Mouse (Mus musculus) intestine, embryonic 14.5 days (tissue): ENCODE results near the gene Naa30. TPM values are rescaled to one million over a fixed set of nuclear protein-coding genes. Genes with fewer than 3 reads are reported as not detected.
"Not testable (repeated sequence)": the region's sequence is repeated elsewhere in the genome, so short reads cannot be mapped to it uniquely, and the experiment has no call there.

ENCODE experiments used
- ATAC-seq: fragments of 200-750 bp; cut with Nextera tagmentation; replicated peaks from 2 replicates; pipeline ENCODE4 v1.8.0; 2017; ENCODE audit warnings: low read depth, moderate number of reproducible peaks, moderate TSS enrichment, moderate library complexity; ENCODE audit not compliant: low FRiP score, low TSS enrichment
- DNase-seq: peaks from one replicate; pipeline ENCODE4 v3.0.0-alpha.2; 2018; ENCODE audit warnings: low spot score
- H3K27ac ChIP-seq: fragments of 300-500 bp; sonication (generic); 2 replicates; pipeline ENCODE4 v1.5.1; 2014; ENCODE audit warnings: low read depth, mild to moderate bottlenecking, control low read depth
- H3K27me3 ChIP-seq: fragments of 300-500 bp; sonication (generic); replicated peaks from 2 replicates; pipeline ENCODE4 v1.6.1; 2014; ENCODE audit warnings: low read length, control low read depth; ENCODE audit not compliant: control insufficient read depth, insufficient read depth
- H3K36me3 ChIP-seq: fragments of 300-500 bp; sonication (generic); 2 replicates; pipeline ENCODE4 v1.6.1; 2014; ENCODE audit warnings: low read length, control low read depth; ENCODE audit not compliant: control insufficient read depth, insufficient read depth
- H3K4me1 ChIP-seq: fragments of 300-500 bp; sonication (generic); replicated peaks from 2 replicates; pipeline ENCODE4 v1.6.1; 2014; ENCODE audit warnings: low read length, control low read depth, mixed read lengths; ENCODE audit not compliant: control insufficient read depth, insufficient read depth
- H3K4me2 ChIP-seq: fragments of 300-500 bp; sonication (generic); 2 replicates; pipeline ENCODE4 v1.6.1; 2014; ENCODE audit warnings: low read length
- H3K4me3 ChIP-seq: fragments of 300-500 bp; sonication (generic); 2 replicates; pipeline ENCODE4 v1.5.1; 2014; ENCODE audit warnings: low read depth, low read length, control low read depth, mixed read lengths
- H3K9ac ChIP-seq: fragments of 300-500 bp; sonication (generic); 2 replicates; pipeline ENCODE4 v1.6.1; 2014; ENCODE audit warnings: mild to moderate bottlenecking, low read length
- H3K9me3 ChIP-seq: fragments of 300-500 bp; sonication (generic); 2 replicates; pipeline ENCODE4 v1.6.1; 2016; ENCODE audit warnings: low read length, control low read depth; ENCODE audit not compliant: control insufficient read depth
- WGBS: fragments of 180-500 bp; shearing (Covaris S2); extraction: QIAGEN DNeasy Blood & Tissue Kit; methylation state at CpG from one replicate; pipeline ENCODE4 v1.1.7; 2014; 5-methylcytosine and 5-hydroxymethylcytosine counted together
- polyA plus RNA-seq: library from polyadenylated mRNA; unstranded; fragments of >200 nt; fragmentation: Nextera tagmentation; extraction: Ambion mirVana; gene quantifications from 2 replicates; pipeline ENCODE4 v1.2.1, GENCODE M21; 2014

Gene Naa30
- polyA plus RNA-seq, 1 experiment from 2014 or later = 11.5 TPM

GRCm38 (mm10) chr14:49210215-49210614, 38.2 kb downstream of the Naa30 start:
- H3K4me3 ChIP-seq, H3K36me3 ChIP-seq, H3K9ac ChIP-seq, H3K27me3 ChIP-seq, DNase-seq, H3K9me3 ChIP-seq, H3K4me2 ChIP-seq, H3K27ac ChIP-seq, ATAC-seq, H3K4me1 ChIP-seq: not testable (repeated sequence)
- WGBS = 79% methylated on average over 3 of the region's 3 CpGs

- no peak overlapping the region for H3K4me3 ChIP-seq
- H3K9ac ChIP-seq = no peak overlapping the region
- DNase-seq = no peak
- H3K4me2 ChIP-seq = no peak overlapping the region
- no peaks in the 10 kb centered on the region for H3K27me3 ChIP-seq
- H3K27ac ChIP-seq = no peak overlapping the region
- H3K9me3 ChIP-seq = no peaks in the 10 kb centered on the region
- 70% methylated on average over 7 of the region's 7 CpGs for WGBS
- H3K4me1 ChIP-seq = no peaks in the 10 kb centered on the region
- H3K36me3 ChIP-seq = no peaks in the 10 kb centered on the region
- ATAC-seq = no peak
These were observed 46.7 kb downstream of the Naa30 start for GRCm38 (mm10) chr14:49218677-49219076.

- not testable (repeated sequence) for ATAC-seq, H3K4me1 ChIP-seq, H3K27ac ChIP-seq, H3K9me3 ChIP-seq, DNase-seq, H3K9ac ChIP-seq, H3K4me2 ChIP-seq, H3K27me3 ChIP-seq, H3K36me3 ChIP-seq, H3K4me3 ChIP-seq
- 85% methylated on average over 4 of the region's 4 CpGs for WGBS
These were observed 47.5 kb downstream of the Naa30 start for GRCm38 (mm10) chr14:49219466-49220022.

- ATAC-seq (no peak), DNase-seq (no peak)
- H3K4me3 ChIP-seq = no peak overlapping the region
- H3K36me3 ChIP-seq = no peaks in the 10 kb centered on the region
- no peaks in the 10 kb centered on the region for H3K4me1 ChIP-seq
- WGBS = 91% methylated on average over 2 of the region's 2 CpGs
- no peak overlapping the region for H3K27ac ChIP-seq
- H3K4me2 ChIP-seq = no peak overlapping the region
- no peaks in the 10 kb centered on the region for H3K9me3 ChIP-seq
- no peak overlapping the region for H3K9ac ChIP-seq
- no peaks in the 10 kb centered on the region for H3K27me3 ChIP-seq
These were observed 49.7 kb downstream of the Naa30 start for GRCm38 (mm10) chr14:49221771-49222170.

DNA sequence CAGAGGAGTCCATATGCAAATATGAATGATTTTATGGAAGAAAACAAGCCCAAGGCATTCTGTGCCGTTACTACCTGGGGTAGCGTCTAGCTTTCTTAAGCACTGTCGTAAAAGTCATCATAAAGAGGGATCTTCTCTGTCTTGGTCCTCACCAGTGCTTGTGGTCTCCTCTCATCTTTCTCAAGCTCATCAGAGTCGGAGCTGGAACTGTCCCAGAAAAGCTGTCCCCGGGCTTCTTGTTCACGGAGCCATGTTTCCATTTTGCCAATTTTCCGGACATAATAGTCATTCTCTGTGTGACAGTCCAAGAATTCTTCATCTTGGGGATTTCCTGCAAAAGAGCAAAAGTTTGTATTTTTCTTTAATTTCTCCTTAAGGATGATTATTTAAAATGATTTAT, 54.4 kb downstream of the Naa30 start:
- H3K4me2 ChIP-seq = no peak overlapping the region
- H3K27me3 ChIP-seq = no peaks in the 10 kb centered on the region
- no peaks in the 10 kb centered on the region for H3K36me3 ChIP-seq
- H3K9ac ChIP-seq = no peak overlapping the region
- DNase-seq (no peak), ATAC-seq (no peak)
- no peak overlapping the region for H3K4me3 ChIP-seq
- WGBS = 84% methylated on average over 7 of the region's 7 CpGs
- H3K9me3 ChIP-seq = no peaks in the 10 kb centered on the region
- H3K4me1 ChIP-seq = no peaks in the 10 kb centered on the region
- H3K27ac ChIP-seq = no peak overlapping the region

DNA sequence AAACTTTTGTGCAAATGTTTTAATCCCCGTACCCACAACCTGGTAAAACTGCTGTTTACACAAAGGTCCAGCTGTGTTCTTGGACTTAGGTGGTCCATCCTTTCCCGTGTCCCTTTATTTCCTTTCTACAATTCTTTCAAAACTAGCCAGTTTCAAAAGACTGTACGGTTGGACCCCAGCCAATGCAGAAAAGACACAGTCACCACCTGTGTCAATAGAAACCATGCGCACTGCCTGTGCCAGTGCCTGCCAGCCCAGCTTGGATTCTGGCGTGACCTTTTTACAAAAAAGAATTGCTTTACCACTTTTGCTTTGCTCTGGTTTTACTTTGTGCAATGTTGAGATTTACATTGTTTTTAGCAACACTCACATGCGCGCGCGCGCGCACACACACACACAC, 55.0 kb downstream of the Naa30 start:
- no peak overlapping the region for H3K9ac ChIP-seq
- H3K4me1 ChIP-seq = no peaks in the 10 kb centered on the region
- no peak overlapping the region for H3K4me2 ChIP-seq
- no peaks in the 10 kb centered on the region for H3K27me3 ChIP-seq
- no peaks in the 10 kb centered on the region for H3K9me3 ChIP-seq
- no peaks in the 10 kb centered on the region for H3K36me3 ChIP-seq
- no peak for ATAC-seq
- H3K4me3 ChIP-seq = no peak overlapping the region
- WGBS = 84% methylated on average over 11 of the region's 11 CpGs
- DNase-seq = no peak
- H3K27ac ChIP-seq = no peak overlapping the region

GRCm38 (mm10) chr14:49231845-49232244, 59.8 kb downstream of the Naa30 start:
- H3K4me3 ChIP-seq = no peak overlapping the region
- no peak overlapping the region for H3K4me2 ChIP-seq
- WGBS = 79% methylated on average over 3 of the region's 3 CpGs
- H3K27me3 ChIP-seq = no peaks in the 10 kb centered on the region
- H3K36me3 ChIP-seq = no peaks in the 10 kb centered on the region
- DNase-seq (no peak), ATAC-seq (no peak)
- H3K4me1 ChIP-seq = no peaks in the 10 kb centered on the region
- no peaks in the 10 kb centered on the region for H3K9me3 ChIP-seq
- no peak overlapping the region for H3K9ac ChIP-seq
- no peak overlapping the region for H3K27ac ChIP-seq

DNA sequence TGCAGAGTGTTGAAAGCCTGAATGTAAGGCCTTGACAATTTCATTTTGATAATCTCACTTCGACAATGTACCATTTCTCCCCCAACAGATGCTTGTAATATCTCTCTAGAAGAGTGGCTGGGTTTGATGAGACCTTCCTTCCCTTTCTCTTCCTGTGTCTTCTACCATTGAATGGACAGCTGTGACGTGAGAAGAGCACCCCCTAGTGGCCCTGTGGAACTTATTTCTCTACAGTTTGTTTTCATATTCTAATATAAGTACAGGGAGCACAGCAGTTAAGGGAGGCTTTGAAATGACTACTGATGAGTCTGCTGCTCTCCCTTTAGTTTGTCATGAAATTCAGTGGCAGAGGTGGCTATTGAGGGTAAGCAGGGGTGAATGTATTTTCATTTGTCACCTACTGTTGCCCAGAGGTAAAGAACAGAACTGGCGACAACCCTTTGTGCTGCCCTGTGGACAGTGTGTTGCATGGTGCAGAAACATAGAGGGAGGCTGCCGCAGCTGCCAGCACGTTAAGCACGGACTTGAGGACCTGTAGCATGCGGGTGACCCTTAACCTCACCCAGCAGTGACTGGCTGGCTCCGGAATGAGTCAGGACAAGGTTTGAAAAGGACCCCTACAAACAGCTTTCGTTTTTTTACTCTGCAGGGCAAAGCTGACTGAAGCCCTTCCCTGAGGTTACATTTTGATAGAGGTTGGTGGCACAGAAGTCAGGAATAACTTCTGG, 62.9 kb downstream of the Naa30 start:
- no peak for ATAC-seq
- no peak overlapping the region for H3K4me3 ChIP-seq

DNA sequence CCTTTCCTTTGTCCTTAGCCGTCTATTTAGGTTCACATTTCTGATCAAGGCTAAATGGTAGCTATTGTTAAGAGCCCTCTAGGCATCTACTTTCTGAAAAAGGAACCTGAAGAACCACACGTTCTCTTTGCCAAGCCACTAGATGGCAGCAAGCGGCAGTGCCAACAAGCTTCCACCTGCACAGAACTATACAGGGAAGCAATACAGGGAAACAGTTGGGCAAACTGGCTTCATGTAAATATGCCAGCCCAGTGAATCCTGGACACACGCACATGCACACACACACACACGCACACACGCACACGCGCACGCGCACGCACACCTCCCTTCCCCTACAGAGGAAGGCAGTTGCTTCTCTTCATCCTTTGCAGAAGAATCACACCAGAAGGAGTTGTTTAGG, 66.2 kb downstream of the Naa30 start:
- H3K9me3 ChIP-seq = no peaks in the 10 kb centered on the region
- H3K36me3 ChIP-seq = no peaks in the 10 kb centered on the region
- 33% methylated on average over 11 of the region's 11 CpGs for WGBS
- H3K4me1 ChIP-seq = no peaks in the 10 kb centered on the region
- DNase-seq = peak; percentile 77
- H3K9ac ChIP-seq = no peak overlapping the region
- H3K27me3 ChIP-seq = no peaks in the 10 kb centered on the region
- peak; percentile 75 for ATAC-seq
- H3K27ac ChIP-seq = no peak overlapping the region
- H3K4me2 ChIP-seq = no peak overlapping the region
- no peak overlapping the region for H3K4me3 ChIP-seq

More for the DNA sequence above, 62.9 kb downstream of the Naa30 start:
- Histone ChIP-seq H3K27ac (no peak overlapping the region), H3K9me3 (no peaks in the 10 kb centered on the region), H3K27me3 (no peaks in the 10 kb centered on the region), H3K4me2 (no peak overlapping the region), H3K9ac (no peak overlapping the region), H3K36me3 (no peaks in the 10 kb centered on the region), H3K4me1 (no peaks in the 10 kb centered on the region)
- WGBS = 56% methylated on average over 9 of the region's 9 CpGs
- no peak for DNase-seq
